Mouse (Mus musculus): ENCODE data around the gene Pex10. TPM values are rescaled to one million over a fixed set of nuclear protein-coding genes. Genes with fewer than 3 reads are reported as not detected.

The Pex10 gene
- polyA plus RNA-seq, 1 experiment from 2014 or later: 4.2 TPM

- Histone ChIP-seq H3K4me3 (ENCODE audit: low read depth, low read length) (no peak overlapping the region), H3K9me3 (replicated peaks; ENCODE audit: control insufficient read depth, low read length) (no peaks in the 10 kb centered on the region), H3K4me2 (ENCODE audit: low read length) (no peak overlapping the region), H3K36me3 (ENCODE audit: control insufficient read depth, insufficient read depth, low read length) (peaks cover under 1% of the 10 kb centered on the region; the same call in 1 of the 2 replicates), H3K27ac (ENCODE audit: low read depth, low read length) (no peak overlapping the region), H3K27me3 (replicated peaks; ENCODE audit: control insufficient read depth, insufficient read depth, low read length) (no peaks in the 10 kb centered on the region), H3K4me1 (ENCODE audit: control insufficient read depth, insufficient read depth, low read length) (no peaks in the 10 kb centered on the region), H3K9ac (ENCODE audit: low read length) (no peak overlapping the region)
- peak; percentile 31 for DNase-seq (ENCODE audit: low spot score)
- 70% methylated on average over 3 of the region's 3 CpGs for WGBS
- peak; percentile 67 for ATAC-seq
These were observed 27.7 kb downstream of the Pex10 start for GRCm38 (mm10) chr4:155094565-155094964.

GRCm38 (mm10) chr4:155095238-155095900, 28.6 kb downstream of the Pex10 start:
- Histone ChIP-seq H3K27me3 (replicated peaks; ENCODE audit: control insufficient read depth, insufficient read depth, low read length) (no peaks in the 10 kb centered on the region), H3K4me3 (ENCODE audit: low read depth, low read length) (no peak overlapping the region), H3K9me3 (replicated peaks; ENCODE audit: control insufficient read depth, low read length) (no peaks in the 10 kb centered on the region), H3K4me1 (ENCODE audit: control insufficient read depth, insufficient read depth, low read length) (no peaks in the 10 kb centered on the region), H3K27ac (ENCODE audit: low read depth, low read length) (no peak overlapping the region), H3K9ac (ENCODE audit: low read length) (peak overlapping the region; percentile 8; the same call in 1 of the 2 replicates), H3K4me2 (ENCODE audit: low read length) (no peak overlapping the region), H3K36me3 (ENCODE audit: control insufficient read depth, insufficient read depth, low read length) (no peaks in the 10 kb centered on the region)
- ATAC-seq (peak; percentile 88), DNase-seq (ENCODE audit: low spot score) (peak; percentile 96)
- 40% methylated on average over 8 of the region's 8 CpGs for WGBS

- DNase-seq (ENCODE audit: low spot score) (no peak), ATAC-seq (no peak)
- no peak overlapping the region; the same call in none of the 2 replicates for H3K9ac ChIP-seq (ENCODE audit: low read length)
- H3K27me3 ChIP-seq (replicated peaks; ENCODE audit: control insufficient read depth, insufficient read depth, low read length): no peaks in the 10 kb centered on the region
- no peak overlapping the region for H3K4me2 ChIP-seq (ENCODE audit: low read length)
- no peaks in the 10 kb centered on the region for H3K9me3 ChIP-seq (replicated peaks; ENCODE audit: control insufficient read depth, low read length)
- H3K36me3 ChIP-seq (ENCODE audit: control insufficient read depth, insufficient read depth, low read length): no peaks in the 10 kb centered on the region
- WGBS: 87% methylated on average over 8 of the region's 8 CpGs
- no peak overlapping the region for H3K4me3 ChIP-seq (ENCODE audit: low read depth, low read length)
- H3K27ac ChIP-seq (ENCODE audit: low read depth, low read length): no peak overlapping the region
- H3K4me1 ChIP-seq (ENCODE audit: control insufficient read depth, insufficient read depth, low read length): no peaks in the 10 kb centered on the region
These were observed 29.2 kb downstream of the Pex10 start for GRCm38 (mm10) chr4:155095967-155096366.

GRCm38 (mm10) chr4:155097452-155097851, 30.6 kb downstream of the Pex10 start:
- H3K36me3 ChIP-seq (ENCODE audit: control insufficient read depth, insufficient read depth, low read length): no peaks in the 10 kb centered on the region
- no peak overlapping the region for H3K27ac ChIP-seq (ENCODE audit: low read depth, low read length)
- no peaks in the 10 kb centered on the region for H3K27me3 ChIP-seq (replicated peaks; ENCODE audit: control insufficient read depth, insufficient read depth, low read length)
- no peaks in the 10 kb centered on the region for H3K4me1 ChIP-seq (ENCODE audit: control insufficient read depth, insufficient read depth, low read length)
- H3K4me3 ChIP-seq (ENCODE audit: low read depth, low read length): no peak overlapping the region
- DNase-seq (ENCODE audit: low spot score): no peak
- H3K9ac ChIP-seq (ENCODE audit: low read length): no peak overlapping the region
- no peaks in the 10 kb centered on the region for H3K9me3 ChIP-seq (replicated peaks; ENCODE audit: control insufficient read depth, low read length)
- no peak overlapping the region for H3K4me2 ChIP-seq (ENCODE audit: low read length)
- WGBS: 83% methylated on average over 6 of the region's 6 CpGs
- ATAC-seq: no peak

- no peaks in the 10 kb centered on the region for H3K36me3 ChIP-seq (ENCODE audit: control insufficient read depth, insufficient read depth, low read length)
- H3K4me2 ChIP-seq (ENCODE audit: low read length): no peak overlapping the region
- no peaks in the 10 kb centered on the region for H3K9me3 ChIP-seq (replicated peaks; ENCODE audit: control insufficient read depth, low read length)
- H3K9ac ChIP-seq (ENCODE audit: low read length): no peak overlapping the region
- H3K4me3 ChIP-seq (ENCODE audit: low read depth, low read length): no peak overlapping the region
- H3K4me1 ChIP-seq (ENCODE audit: control insufficient read depth, insufficient read depth, low read length): no peaks in the 10 kb centered on the region
- no peaks in the 10 kb centered on the region for H3K27me3 ChIP-seq (replicated peaks; ENCODE audit: control insufficient read depth, insufficient read depth, low read length)
- no peak for ATAC-seq
- H3K27ac ChIP-seq (ENCODE audit: low read depth, low read length): no peak overlapping the region
- WGBS: 76% methylated on average over 4 of the region's 4 CpGs
- no peak for DNase-seq (ENCODE audit: low spot score)
These were observed 31.8 kb downstream of the Pex10 start for GRCm38 (mm10) chr4:155098572-155098971.

GRCm38 (mm10) chr4:155107886-155108285, 41.1 kb downstream of the Pex10 start:
- H3K9me3 ChIP-seq (replicated peaks; ENCODE audit: control insufficient read depth, low read length): no peaks in the 10 kb centered on the region
- H3K27ac ChIP-seq (ENCODE audit: low read depth, low read length): no peak overlapping the region
- no peaks in the 10 kb centered on the region for H3K27me3 ChIP-seq (replicated peaks; ENCODE audit: control insufficient read depth, insufficient read depth, low read length)
- WGBS: 95% methylated on average over 4 of the region's 4 CpGs
- no peak overlapping the region for H3K9ac ChIP-seq (ENCODE audit: low read length)
- no peak overlapping the region for H3K4me2 ChIP-seq (ENCODE audit: low read length)
- H3K36me3 ChIP-seq (ENCODE audit: control insufficient read depth, insufficient read depth, low read length): no peaks in the 10 kb centered on the region
- DNase-seq (ENCODE audit: low spot score) (no peak), ATAC-seq (no peak)
- no peak overlapping the region for H3K4me3 ChIP-seq (ENCODE audit: low read depth, low read length)
- no peaks in the 10 kb centered on the region for H3K4me1 ChIP-seq (ENCODE audit: control insufficient read depth, insufficient read depth, low read length)

GRCm38 (mm10) chr4:155109471-155109870, 42.7 kb downstream of the Pex10 start:
- DNase-seq (ENCODE audit: low spot score) (no peak), ATAC-seq (no peak)
- Histone ChIP-seq H3K27ac (ENCODE audit: low read depth, low read length) (no peak overlapping the region), H3K27me3 (replicated peaks; ENCODE audit: control insufficient read depth, insufficient read depth, low read length) (no peaks in the 10 kb centered on the region), H3K4me3 (ENCODE audit: low read depth, low read length) (no peak overlapping the region), H3K9ac (ENCODE audit: low read length) (no peak overlapping the region), H3K4me1 (ENCODE audit: control insufficient read depth, insufficient read depth, low read length) (no peaks in the 10 kb centered on the region), H3K36me3 (ENCODE audit: control insufficient read depth, insufficient read depth, low read length) (no peaks in the 10 kb centered on the region), H3K4me2 (ENCODE audit: low read length) (no peak overlapping the region), H3K9me3 (replicated peaks; ENCODE audit: control insufficient read depth, low read length) (no peaks in the 10 kb centered on the region)
- 83% methylated on average over 5 of the region's 5 CpGs for whole genome bisulfite sequencing

GRCm38 (mm10) chr4:155113766-155114410, 47.1 kb downstream of the Pex10 start:
- no peaks in the 10 kb centered on the region for H3K4me1 ChIP-seq (ENCODE audit: control insufficient read depth, insufficient read depth, low read length)
- H3K27ac ChIP-seq (ENCODE audit: low read depth, low read length): no peak overlapping the region
- H3K9ac ChIP-seq (ENCODE audit: low read length): no peak overlapping the region
- no peaks in the 10 kb centered on the region for H3K9me3 ChIP-seq (replicated peaks; ENCODE audit: control insufficient read depth, low read length)
- H3K36me3 ChIP-seq (ENCODE audit: control insufficient read depth, insufficient read depth, low read length): no peaks in the 10 kb centered on the region
- no peak overlapping the region for H3K4me2 ChIP-seq (ENCODE audit: low read length)
- DNase-seq (ENCODE audit: low spot score) (no peak), ATAC-seq (no peak)
- no peaks in the 10 kb centered on the region for H3K27me3 ChIP-seq (replicated peaks; ENCODE audit: control insufficient read depth, insufficient read depth, low read length)
- WGBS: 56% methylated on average over 8 of the region's 8 CpGs
- no peak overlapping the region for H3K4me3 ChIP-seq (ENCODE audit: low read depth, low read length)

- ATAC-seq: no peak
- WGBS: 90% methylated on average over 4 of the region's 4 CpGs
- H3K9ac ChIP-seq (ENCODE audit: low read length): no peak overlapping the region
- no peaks in the 10 kb centered on the region for H3K27me3 ChIP-seq (replicated peaks; ENCODE audit: control insufficient read depth, insufficient read depth, low read length)
- no peak overlapping the region for H3K4me3 ChIP-seq (ENCODE audit: low read depth, low read length)
- H3K27ac ChIP-seq (ENCODE audit: low read depth, low read length): no peak overlapping the region
- no peaks in the 10 kb centered on the region for H3K36me3 ChIP-seq (ENCODE audit: control insufficient read depth, insufficient read depth, low read length)
- H3K9me3 ChIP-seq (replicated peaks; ENCODE audit: control insufficient read depth, low read length): no peaks in the 10 kb centered on the region
- no peak overlapping the region for H3K4me2 ChIP-seq (ENCODE audit: low read length)
- no peaks in the 10 kb centered on the region for H3K4me1 ChIP-seq (ENCODE audit: control insufficient read depth, insufficient read depth, low read length)
- DNase-seq (ENCODE audit: low spot score): no peak
These were observed 49.8 kb downstream of the Pex10 start for GRCm38 (mm10) chr4:155116607-155117006.

Measured in forebrain, embryonic 14.5 days (tissue).